Mouse (Mus musculus): Measurements from ENCODE around the gene Sox2. TPM values are rescaled to one million over a fixed set of nuclear protein-coding genes. Genes with fewer than 3 reads are reported as not detected.

The Sox2 gene
- total and polyA plus RNA-seq, 2 experiments from 2014 or later = 22.6 to 68.1 TPM

DNA sequence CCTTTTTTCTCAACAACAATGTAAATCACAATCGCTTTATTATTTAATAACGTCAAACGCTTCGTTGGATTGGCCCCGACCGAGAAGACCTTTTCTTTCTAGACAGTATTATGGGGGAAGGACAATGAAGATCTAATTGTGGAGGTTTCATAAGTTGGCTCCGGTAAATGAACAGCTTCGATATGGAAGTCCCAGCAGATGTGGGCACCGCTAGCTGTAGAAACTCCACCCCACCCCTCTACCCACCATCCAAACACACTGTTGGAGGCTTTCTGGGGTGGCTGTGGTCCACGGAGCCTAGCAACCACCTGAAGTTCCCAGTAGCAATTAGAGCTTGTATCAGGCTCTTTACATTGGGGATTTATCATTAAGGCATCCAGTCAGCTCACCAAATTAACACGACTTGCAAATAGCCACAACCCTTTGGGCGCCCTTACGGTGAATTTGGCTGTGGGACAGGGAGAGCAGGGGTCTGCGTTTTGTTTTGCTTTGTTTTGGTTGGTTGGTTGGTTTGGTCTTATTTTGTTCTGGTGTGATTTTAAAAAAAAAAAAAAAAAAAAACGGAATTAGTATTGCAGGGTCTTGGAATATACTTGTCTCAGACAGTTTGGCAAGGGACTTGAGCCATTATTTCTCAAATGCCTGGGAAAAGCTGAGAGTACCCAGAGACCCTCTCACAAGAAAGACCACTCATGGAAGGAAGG is 12.0 kb downstream of the Sox2 start:
- ATAC-seq (no peak), DNase-seq (ENCODE audit: low spot score) (no peak)
- H3K4me3 ChIP-seq (ENCODE audit: low read length) = peak overlapping the region; percentile 33
- no peaks in the 10 kb centered on the region for H3K36me3 ChIP-seq (ENCODE audit: insufficient read depth, low read length)
- H3K9me3 ChIP-seq (ENCODE audit: low read length) = no peaks in the 10 kb centered on the region
- H3K27me3 ChIP-seq (ENCODE audit: insufficient read depth, low read length) = peaks cover 21% of the 10 kb centered on the region; the same call in 1 of the 2 replicates
- TF ChIP-seq CTCF (IDR thresholded peaks at IDR 0.05; ENCODE audit: low read depth) = no peak
- WGBS = 4% methylated on average over 15 of the region's 15 CpGs
- peak overlapping the region; percentile 88 for H3K27ac ChIP-seq
- peak overlapping the region; percentile 60 for H3K4me2 ChIP-seq (ENCODE audit: low read depth, low read length)
- no peaks in the 10 kb centered on the region; the same call in 1 of the 2 replicates for H3K4me1 ChIP-seq (ENCODE audit: insufficient read depth, low read length)
- H3K9ac ChIP-seq (replicated peaks; ENCODE audit: low read length) = peak overlapping the region; percentile 21; the same call in 1 of the 2 replicates

DNA sequence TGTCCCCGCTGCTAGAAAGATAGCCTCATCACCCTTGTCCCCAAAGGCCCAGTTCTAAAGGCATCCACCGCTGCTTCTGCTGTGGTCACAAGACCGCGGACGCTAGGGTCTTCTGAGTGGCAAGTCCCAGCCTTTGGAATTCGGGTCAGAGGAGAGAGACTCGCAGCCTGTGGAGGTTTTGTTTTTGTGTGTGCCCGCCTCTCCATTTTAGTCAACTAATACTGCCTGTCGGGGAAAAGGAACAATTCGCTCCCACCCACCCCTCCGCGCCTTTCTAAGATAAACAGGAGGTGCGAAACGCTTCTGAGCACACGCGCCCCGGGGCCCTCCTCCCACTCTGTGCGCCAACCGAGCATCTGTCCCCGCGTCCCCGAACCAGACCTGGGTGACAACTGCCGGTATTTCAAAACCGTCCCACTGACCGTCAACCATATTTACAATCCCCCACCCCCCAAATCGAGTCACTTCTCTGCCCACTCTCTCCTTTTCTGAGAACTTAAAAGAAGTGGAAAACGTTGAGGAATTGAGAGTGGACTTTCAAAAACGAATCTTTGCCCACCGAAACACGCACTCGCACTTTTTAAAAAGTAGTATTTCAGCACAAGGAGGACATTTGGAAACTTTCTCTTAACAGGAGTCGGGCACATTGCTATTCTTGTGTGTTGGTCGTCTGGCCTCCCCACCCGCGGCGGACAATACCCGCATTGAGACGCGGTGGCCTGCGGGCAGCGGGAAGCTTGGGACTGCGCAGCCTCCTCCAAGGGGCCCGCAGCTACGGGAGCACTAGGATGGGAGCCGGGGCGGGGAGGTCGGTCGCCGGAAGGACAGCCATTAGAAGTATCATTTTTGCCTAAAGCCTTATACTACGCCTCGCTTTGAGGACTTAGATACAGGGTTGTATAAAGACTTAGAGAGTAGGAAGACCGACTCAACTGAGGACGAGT is 12.8 kb downstream of the Sox2 start:
- no peaks in the 10 kb centered on the region; the same call in 1 of the 2 replicates for H3K4me1 ChIP-seq (ENCODE audit: insufficient read depth, low read length)
- DNase-seq (ENCODE audit: low spot score) = peak; percentile 55
- H3K4me3 ChIP-seq (ENCODE audit: low read length) = peak overlapping the region; percentile 33
- no peaks in the 10 kb centered on the region for H3K36me3 ChIP-seq (ENCODE audit: insufficient read depth, low read length)
- no peaks in the 10 kb centered on the region for H3K9me3 ChIP-seq (ENCODE audit: low read length)
- peak overlapping the region; percentile 88 for H3K27ac ChIP-seq
- peak overlapping the region; percentile 40 for H3K9ac ChIP-seq (replicated peaks; ENCODE audit: low read length)
- peak overlapping the region; percentile 60 for H3K4me2 ChIP-seq (ENCODE audit: low read depth, low read length)
- peaks cover 17% of the 10 kb centered on the region; the same call in 1 of the 2 replicates for H3K27me3 ChIP-seq (ENCODE audit: insufficient read depth, low read length)
- no peak for TF ChIP-seq CTCF (IDR thresholded peaks at IDR 0.05; ENCODE audit: low read depth)
- WGBS = under 1% methylated on average over 53 of the region's 53 CpGs
- no peak for ATAC-seq

DNA sequence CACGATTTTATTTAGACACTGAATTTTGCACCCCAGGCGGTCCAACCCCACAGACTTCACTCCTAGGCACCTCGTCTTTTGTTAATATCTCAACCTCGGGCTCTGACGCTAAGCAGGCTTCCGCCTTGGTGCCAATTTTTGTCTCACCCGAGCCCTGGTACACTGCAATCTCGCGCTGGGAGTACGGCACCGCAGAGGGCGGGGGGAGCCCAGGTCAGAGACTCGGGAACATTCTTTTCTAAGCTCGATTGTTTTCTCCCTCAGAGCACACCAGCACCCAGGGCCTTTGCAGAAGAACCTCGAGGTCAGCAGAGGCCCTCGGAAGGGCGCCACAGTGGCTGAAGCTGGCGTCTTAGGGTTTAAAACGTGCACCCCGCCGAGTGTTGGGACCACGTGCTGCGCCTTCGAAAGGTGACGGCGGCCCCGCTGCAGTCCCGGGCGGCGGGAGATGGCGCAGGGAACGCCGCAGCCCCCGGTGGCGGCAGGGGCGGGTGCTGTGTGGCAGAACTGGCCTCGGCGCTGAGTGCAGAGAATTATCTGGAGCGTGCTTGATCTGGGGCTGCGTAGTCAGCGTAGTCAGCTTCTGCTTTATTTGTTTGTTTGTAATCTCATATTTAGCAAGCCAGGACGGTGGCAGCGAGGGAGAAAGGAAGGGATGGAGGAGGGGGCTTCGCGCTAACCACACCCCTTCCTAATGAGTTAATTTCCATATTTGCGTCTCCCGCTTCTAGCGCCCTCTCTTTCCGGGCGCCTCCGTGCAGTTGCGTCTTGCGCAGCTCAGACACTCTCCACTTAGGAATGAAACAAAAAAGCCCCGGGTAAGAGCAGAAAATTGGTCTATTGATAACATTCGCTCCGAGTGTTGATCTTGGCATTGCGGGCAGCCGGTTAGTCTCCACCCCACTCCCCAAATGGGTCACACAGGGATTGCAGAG is 13.8 kb downstream of the Sox2 start:
- peaks cover 8% of the 10 kb centered on the region; the same call in 1 of the 2 replicates for H3K27me3 ChIP-seq (ENCODE audit: insufficient read depth, low read length)
- WGBS = under 1% methylated on average over 58 of the region's 58 CpGs
- peak overlapping the region; percentile 60 for H3K4me2 ChIP-seq (ENCODE audit: low read depth, low read length)
- H3K4me1 ChIP-seq (ENCODE audit: insufficient read depth, low read length) = no peaks in the 10 kb centered on the region; the same call in 1 of the 2 replicates
- no peak for TF ChIP-seq CTCF (IDR thresholded peaks at IDR 0.05; ENCODE audit: low read depth)
- no peaks in the 10 kb centered on the region for H3K9me3 ChIP-seq (ENCODE audit: low read length)
- DNase-seq (ENCODE audit: low spot score) (peak; percentile 75), ATAC-seq (peak; percentile 75)
- H3K4me3 ChIP-seq (ENCODE audit: low read length) = peak overlapping the region; percentile 33
- no peaks in the 10 kb centered on the region for H3K36me3 ChIP-seq (ENCODE audit: insufficient read depth, low read length)
- H3K9ac ChIP-seq (replicated peaks; ENCODE audit: low read length) = peak overlapping the region; percentile 40
- peak overlapping the region; percentile 88 for H3K27ac ChIP-seq

DNA sequence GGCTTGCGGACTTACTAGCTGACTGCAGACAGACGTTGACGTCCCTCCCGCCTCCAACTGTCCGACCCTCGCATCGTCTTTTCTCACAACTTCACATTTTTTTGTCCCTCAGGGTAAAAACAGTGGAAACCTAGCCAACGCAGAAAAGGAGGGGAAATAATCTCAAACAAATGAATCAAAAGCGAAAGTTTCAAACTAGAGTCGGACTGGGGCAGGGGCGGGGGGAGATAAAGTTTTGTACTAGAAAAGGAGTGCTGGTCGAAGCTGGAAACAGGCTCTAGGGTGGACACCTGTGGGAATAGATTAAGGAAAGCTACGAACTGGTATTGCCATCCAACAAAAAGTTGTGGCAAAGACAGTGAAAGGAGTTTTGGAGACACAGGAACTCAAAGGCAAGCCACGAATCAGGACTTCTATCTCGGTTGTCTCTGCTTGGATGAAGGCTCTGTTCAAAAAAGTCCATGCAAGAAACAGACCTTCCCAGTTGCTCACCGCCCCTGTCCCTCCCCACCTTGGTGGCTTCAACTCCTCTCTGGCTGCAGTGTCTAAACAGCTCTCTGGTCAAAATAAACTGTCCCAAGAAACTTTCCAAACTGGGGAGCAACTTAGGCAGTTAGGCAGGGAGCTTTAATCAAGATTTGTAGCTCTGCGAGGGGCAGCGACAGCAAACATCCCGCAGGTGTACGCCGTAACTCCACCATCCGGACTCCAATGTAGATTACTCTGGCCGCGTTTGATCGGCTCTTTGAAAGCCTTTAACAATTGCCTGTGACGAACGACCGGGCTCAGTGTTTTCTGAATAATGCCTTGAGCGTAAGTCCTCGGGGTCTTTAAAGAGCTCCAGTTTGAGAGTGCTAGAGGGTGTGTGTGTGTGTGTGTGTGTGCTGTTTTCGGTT is 14.7 kb downstream of the Sox2 start:
- DNase-seq (ENCODE audit: low spot score) (peak; percentile 33), ATAC-seq (no peak)
- Histone ChIP-seq H3K27me3 (ENCODE audit: insufficient read depth, low read length) (peaks cover 12% of the 10 kb centered on the region; the same call in 1 of the 2 replicates), H3K4me1 (ENCODE audit: insufficient read depth, low read length) (no peaks in the 10 kb centered on the region; the same call in 1 of the 2 replicates), H3K4me2 (ENCODE audit: low read depth, low read length) (peak overlapping the region; percentile 60), H3K9ac (replicated peaks; ENCODE audit: low read length) (peak overlapping the region; percentile 40), H3K4me3 (ENCODE audit: low read length) (peak overlapping the region; percentile 33), H3K36me3 (ENCODE audit: insufficient read depth, low read length) (no peaks in the 10 kb centered on the region), H3K9me3 (ENCODE audit: low read length) (no peaks in the 10 kb centered on the region), H3K27ac (peak overlapping the region; percentile 88)
- 2% methylated on average over 31 of the region's 31 CpGs for WGBS
- no peak for TF ChIP-seq CTCF (IDR thresholded peaks at IDR 0.05; ENCODE audit: low read depth)

Data from hindbrain, postnatal 0 days (tissue).